Mouse (Mus musculus): ENCODE data around the gene Por. TPM values are rescaled to one million over a fixed set of nuclear protein-coding genes. Genes with fewer than 3 reads are reported as not detected.

The Por gene
- polyA plus RNA-seq, 1 experiment from 2014 or later, result 98.3 TPM

DNA sequence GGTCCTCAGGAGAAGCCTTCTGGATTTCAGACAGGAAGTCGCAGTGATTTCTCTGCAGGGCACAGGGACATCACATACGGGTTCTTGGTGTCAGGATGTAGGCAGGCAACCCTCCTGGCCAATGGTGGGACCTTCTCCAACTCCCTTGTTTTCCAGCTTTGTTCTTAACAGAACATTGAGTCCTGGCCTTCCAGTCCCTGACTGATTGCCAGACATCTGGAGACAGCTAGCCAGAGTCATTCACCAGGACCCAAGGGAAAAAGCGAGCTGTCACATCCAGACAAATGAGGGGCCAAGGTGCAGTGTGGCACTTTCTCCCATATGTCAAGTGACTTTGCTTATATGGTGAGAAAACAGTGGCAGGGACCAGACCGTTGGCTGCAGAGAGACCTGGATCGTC, 13.8 kb upstream of the Por start:
- POLR2A ChIA-PET, result no interaction called here
- TF ChIP-seq CTCF (IDR thresholded peaks at IDR 0.05), result no peak
- no peak for DNase-seq (ENCODE audit: low read depth, low spot score)
- CTCF ChIA-PET, result no interaction called here
- in situ Hi-C loops (cut with MboI; ENCODE audit: low pct_unique_long_range_greater_than_20kb), result no loop called here
- H3K27me3 ChIP-seq, result no peaks in the 10 kb centered on the region
- ATAC-seq, result no peak

DNA sequence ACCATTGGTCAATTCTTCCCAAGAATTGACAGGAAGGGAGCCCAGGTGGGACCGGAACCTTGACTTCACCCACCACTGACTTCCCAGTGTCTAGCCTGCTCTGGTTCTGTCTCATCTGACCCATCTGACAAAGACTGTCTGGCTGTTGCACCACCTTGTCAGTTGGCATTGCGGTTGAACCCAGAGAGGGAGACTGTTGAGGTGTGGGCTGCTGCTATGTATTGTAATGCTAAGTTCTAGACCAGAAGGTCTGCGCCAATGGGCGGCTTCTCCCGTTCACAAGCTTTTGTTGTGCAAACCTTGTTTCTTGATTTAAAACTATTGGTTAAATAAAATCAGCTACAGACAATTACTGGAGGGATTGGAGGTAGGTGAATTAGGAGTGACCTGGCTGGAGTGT, 12.7 kb upstream of the Por start:
- DNase-seq (ENCODE audit: low read depth, low spot score) (no peak), ATAC-seq (no peak)
- CTCF ChIA-PET, result interaction anchor here (1.3 kb wide), 1 partner anchor 13 kb away, joined by 3 read pairs; no protein-coding TSS in a partner anchor
- POLR2A ChIA-PET, result no interaction called here
- no peak for TF ChIP-seq CTCF (IDR thresholded peaks at IDR 0.05)
- in situ Hi-C loops (cut with MboI; ENCODE audit: low pct_unique_long_range_greater_than_20kb), result no loop called here
- no peaks in the 10 kb centered on the region for H3K27me3 ChIP-seq

DNA sequence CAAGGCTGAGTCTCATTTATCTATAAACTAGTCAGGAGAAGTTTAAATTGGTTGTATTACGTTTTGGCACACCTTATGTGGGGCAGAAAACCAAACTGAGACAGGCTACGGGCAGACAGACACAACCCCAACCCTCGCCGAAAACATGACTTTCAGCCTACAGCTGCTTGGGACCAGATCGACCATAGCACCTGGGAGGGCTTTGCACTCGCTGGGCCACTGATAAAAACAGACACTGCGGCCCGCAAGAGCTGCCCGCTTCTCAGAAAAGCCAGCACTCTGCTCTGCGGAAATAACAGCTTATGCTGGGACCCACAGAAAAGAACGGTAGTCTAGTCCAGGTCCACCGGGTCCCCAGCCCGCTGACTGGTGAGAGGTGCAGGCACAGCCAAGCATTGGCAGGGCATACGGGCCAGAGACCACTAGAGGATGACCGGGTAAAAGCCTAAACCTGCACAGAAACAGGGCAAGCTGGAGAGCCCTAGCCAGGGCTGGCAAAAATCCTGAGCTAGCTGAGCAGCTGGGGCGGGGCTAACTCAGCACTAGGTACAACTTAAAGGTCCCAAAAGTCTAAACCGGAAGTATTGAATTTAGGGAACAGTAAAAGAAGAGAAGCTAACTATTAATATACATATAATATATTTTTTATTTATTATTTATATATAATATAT, 12.0 kb upstream of the Por start:
- DNase-seq (ENCODE audit: low read depth, low spot score) (no peak), ATAC-seq (no peak)
- ChIA-PET POLR2A (no interaction called here), CTCF (interaction anchor here (1.3 kb wide), 1 partner anchor 14 kb away, joined by 3 read pairs; no protein-coding TSS in a partner anchor)
- TF ChIP-seq CTCF (IDR thresholded peaks at IDR 0.05), result no peak
- H3K27me3 ChIP-seq, result no peaks in the 10 kb centered on the region
- in situ Hi-C loops (cut with MboI; ENCODE audit: low pct_unique_long_range_greater_than_20kb), result no loop called here

DNA sequence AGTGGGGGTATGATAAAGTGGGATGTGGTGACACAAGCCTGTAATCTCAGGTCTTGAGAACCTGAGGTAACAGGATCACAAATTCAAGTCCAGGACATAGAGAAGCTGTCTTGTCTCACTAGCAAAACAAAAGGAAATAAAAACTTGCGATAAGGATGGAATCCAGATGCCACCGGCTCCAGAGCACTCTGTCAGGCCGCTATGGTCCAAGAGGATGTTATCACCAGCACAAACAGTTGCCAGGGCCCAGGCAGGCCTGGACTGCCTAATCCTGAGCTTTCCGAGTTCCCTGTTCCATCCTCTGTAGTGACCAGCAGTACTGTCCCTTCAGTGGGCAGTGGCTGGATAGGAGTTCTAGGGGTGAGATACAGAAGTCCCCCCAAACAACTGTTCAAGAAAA, 9.9 kb upstream of the Por start:
- DNase-seq (ENCODE audit: low read depth, low spot score), result no peak
- in situ Hi-C loops (cut with MboI; ENCODE audit: low pct_unique_long_range_greater_than_20kb), result no loop called here
- POLR2A ChIA-PET, result no interaction called here
- no peaks in the 10 kb centered on the region for H3K27me3 ChIP-seq
- CTCF ChIA-PET, result no interaction called here
- no peak for TF ChIP-seq CTCF (IDR thresholded peaks at IDR 0.05)
- no peak for ATAC-seq

DNA sequence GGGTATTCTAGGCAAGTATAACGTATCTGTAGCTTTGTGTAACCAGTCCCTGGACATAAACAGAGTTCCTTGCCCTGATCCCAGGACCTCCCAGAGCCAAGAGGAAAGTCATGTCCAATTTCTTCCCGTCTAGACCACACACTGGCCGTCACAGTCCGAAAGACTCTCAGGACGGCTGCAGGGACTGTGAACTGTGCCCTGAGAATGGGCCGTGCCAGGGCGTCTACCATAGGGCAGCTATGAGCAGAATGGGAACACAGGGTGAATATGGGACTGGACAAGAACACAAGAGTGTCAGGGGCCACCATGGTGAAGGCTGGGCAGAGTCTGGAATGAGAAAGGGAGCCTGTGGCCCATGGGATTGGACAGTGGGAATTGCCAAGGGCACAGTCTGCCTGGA, 9.3 kb upstream of the Por start:
- ATAC-seq, result no peak

DNA sequence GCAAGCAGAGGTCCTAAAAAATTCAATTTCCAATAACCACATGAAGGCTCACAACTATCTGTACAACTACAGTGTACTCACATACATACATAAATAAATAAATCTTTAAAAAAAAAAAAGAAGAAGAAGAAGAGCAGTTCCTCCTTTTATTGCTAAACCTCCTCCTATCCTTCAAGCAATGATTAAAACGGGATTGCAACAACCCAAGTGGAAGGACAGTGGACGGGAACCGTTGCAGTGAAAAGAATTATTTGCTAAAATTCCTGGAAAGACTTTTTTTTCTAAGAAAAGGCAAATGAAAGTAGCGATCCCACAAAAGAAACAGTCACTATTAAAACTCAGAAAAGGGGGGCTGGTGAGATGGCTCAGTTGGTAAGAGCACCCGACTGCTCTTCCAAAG, 2.9 kb upstream of the Por start:
- no peak for ATAC-seq

More for the DNA sequence above, 9.3 kb upstream of the Por start:
- CTCF ChIA-PET, result no interaction called here
- no peaks in the 10 kb centered on the region for H3K27me3 ChIP-seq
- POLR2A ChIA-PET, result no interaction called here
- no peak for TF ChIP-seq CTCF (IDR thresholded peaks at IDR 0.05)
- in situ Hi-C loops (cut with MboI; ENCODE audit: low pct_unique_long_range_greater_than_20kb), result no loop called here
- no peak for DNase-seq (ENCODE audit: low read depth, low spot score)

DNA sequence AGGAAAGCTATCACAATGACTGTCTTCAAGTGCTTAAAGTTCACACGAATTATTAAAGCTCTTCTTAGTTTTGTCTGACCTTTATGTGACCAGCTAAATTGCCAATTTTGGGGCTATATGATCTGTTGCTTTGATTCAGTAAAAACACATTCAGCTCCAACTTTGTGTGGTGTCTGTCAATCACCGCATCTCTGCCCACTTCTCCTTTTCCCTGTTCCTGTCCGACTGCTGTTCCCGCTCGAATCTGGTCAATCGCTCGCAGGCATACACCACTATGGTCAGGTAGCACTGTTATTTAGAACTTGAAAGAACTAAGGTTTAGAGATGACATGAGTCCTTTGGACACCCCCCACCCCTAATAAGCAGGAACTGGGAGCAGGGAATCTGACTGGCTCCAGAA, 1.8 kb upstream of the Por start:
- CTCF ChIA-PET, result no interaction called here

More for the DNA sequence above, 2.9 kb upstream of the Por start:
- in situ Hi-C loops (cut with MboI; ENCODE audit: low pct_unique_long_range_greater_than_20kb), result no loop called here
- H3K27me3 ChIP-seq, result no peaks in the 10 kb centered on the region
- POLR2A ChIA-PET, result interaction anchor here (0.9 kb wide), 1 partner anchor 18 kb away, joined by 3 read pairs; no protein-coding TSS in a partner anchor
- no peak for DNase-seq (ENCODE audit: low read depth, low spot score)
- TF ChIP-seq CTCF (IDR thresholded peaks at IDR 0.05), result no peak
- CTCF ChIA-PET, result no interaction called here

DNA sequence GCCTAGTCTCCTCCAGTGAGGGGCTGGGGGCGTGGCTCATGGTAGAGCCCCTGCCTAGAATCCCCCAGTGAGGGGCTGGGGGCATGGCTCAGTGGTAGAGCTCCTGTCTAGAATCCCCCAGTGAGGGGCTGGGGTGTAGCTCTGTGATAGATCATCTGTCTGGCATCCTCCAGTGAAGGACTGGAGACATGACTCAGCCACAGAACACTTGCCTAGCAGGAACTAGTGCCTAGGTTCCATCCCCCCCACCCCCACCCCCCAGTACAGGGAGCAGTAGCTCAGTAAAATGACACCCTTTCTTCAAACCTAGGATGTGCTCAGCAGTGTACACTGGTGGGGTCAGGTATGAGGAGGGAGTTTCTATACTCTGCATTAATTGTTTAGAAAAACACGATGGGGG, 1.0 kb downstream of the Por start:
- no peak for TF ChIP-seq CTCF (IDR thresholded peaks at IDR 0.05)
- CTCF ChIA-PET, result interaction anchor here (0.9 to 1.4 kb wide), 2 partner anchors 9 to 40 kb away, joined by 3 read pairs; no protein-coding TSS in a partner anchor
- DNase-seq (ENCODE audit: low read depth, low spot score) (no peak), ATAC-seq (no peak)
- in situ Hi-C loops (cut with MboI; ENCODE audit: low pct_unique_long_range_greater_than_20kb), result no loop called here
- POLR2A ChIA-PET, result no interaction called here
- H3K27me3 ChIP-seq, result no peaks in the 10 kb centered on the region

More for the DNA sequence above, 1.8 kb upstream of the Por start:
- in situ Hi-C loops (cut with MboI; ENCODE audit: low pct_unique_long_range_greater_than_20kb), result no loop called here
- DNase-seq (ENCODE audit: low read depth, low spot score) (no peak), ATAC-seq (no peak)
- TF ChIP-seq CTCF (IDR thresholded peaks at IDR 0.05), result no peak
- POLR2A ChIA-PET, result interaction anchor here (0.9 to 1.1 kb wide), 2 partner anchors 15 to 19 kb away, joined by 3 read pairs; no protein-coding TSS in a partner anchor
- H3K27me3 ChIP-seq, result no peaks in the 10 kb centered on the region

DNA sequence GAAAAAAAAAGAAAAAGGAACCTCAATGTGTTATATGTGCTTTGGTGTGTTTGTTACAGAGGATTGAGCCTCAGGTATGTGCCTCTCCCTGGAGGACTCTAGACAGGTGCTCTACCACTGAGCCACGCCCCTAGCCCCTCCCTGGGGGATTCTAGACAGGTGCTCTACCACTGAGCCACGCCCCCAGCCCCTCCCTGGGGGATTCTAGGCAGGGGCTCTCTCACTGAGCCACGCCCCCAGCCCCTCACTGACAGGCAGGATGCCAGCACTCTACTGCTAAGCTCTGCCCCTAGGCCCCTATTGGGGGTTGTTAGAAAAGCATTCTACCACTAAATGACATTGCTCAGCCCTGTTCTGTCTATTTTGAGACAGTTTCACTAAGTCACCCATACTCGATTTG, 2.7 kb downstream of the Por start:
- DNase-seq (ENCODE audit: low read depth, low spot score) (no peak), ATAC-seq (no peak)
- no peaks in the 10 kb centered on the region for H3K27me3 ChIP-seq
- TF ChIP-seq CTCF (IDR thresholded peaks at IDR 0.05), result no peak
- in situ Hi-C loops (cut with MboI; ENCODE audit: low pct_unique_long_range_greater_than_20kb), result no loop called here
- ChIA-PET POLR2A (no interaction called here), CTCF (no interaction called here)

DNA sequence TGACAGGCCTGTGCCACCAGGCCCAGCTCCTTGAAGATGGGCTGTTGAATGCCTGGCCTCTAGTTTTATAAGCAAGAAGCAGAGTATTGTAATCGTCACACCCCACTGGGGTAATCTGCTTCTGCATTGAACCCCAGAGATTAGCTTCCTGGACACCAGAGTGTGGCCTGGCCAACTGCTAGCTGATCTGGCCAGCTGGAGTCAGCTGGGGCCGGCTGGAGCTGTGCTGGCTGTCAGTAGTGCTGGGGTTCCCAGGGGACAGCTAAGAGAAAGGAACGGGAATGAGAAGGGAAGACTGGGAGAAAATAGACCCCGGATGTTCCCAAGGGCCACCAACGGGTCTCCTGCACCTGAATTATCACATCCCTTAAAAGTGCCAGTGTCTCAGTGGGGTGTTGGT, 3.1 kb downstream of the Por start:
- TF ChIP-seq CTCF (IDR thresholded peaks at IDR 0.05), result no peak
- DNase-seq (ENCODE audit: low read depth, low spot score), result no peak
- POLR2A ChIA-PET, result no interaction called here
- CTCF ChIA-PET, result no interaction called here
- H3K27me3 ChIP-seq, result no peaks in the 10 kb centered on the region
- no peak for ATAC-seq
- in situ Hi-C loops (cut with MboI; ENCODE audit: low pct_unique_long_range_greater_than_20kb), result no loop called here

DNA sequence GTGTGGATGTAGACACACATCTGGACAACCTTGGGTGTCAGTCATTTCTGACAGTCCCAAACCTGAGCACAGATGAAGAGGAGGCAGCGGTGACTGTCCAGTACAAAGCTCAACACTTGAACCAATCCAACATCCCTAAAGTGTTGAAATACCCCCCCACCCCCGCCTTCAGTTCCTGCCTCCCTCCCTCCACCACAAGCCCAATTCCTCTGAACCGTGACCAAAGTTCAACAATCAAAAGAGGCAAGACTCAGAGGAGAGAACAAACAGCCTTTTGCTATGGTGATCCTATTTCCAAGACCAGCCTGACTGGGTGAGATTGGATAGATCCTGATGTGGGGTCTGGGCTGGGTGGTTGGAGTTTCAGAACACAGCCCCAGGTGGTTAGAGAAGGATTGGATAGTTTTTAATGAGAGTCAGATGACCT, 4.5 kb downstream of the Por start:
- no peak for TF ChIP-seq CTCF (IDR thresholded peaks at IDR 0.05)
- CTCF ChIA-PET, result no interaction called here
- no peaks in the 10 kb centered on the region for H3K27me3 ChIP-seq
- in situ Hi-C loops (cut with MboI; ENCODE audit: low pct_unique_long_range_greater_than_20kb), result no loop called here
- DNase-seq (ENCODE audit: low read depth, low spot score), result no peak
- no peak for ATAC-seq
- POLR2A ChIA-PET, result no interaction called here

DNA sequence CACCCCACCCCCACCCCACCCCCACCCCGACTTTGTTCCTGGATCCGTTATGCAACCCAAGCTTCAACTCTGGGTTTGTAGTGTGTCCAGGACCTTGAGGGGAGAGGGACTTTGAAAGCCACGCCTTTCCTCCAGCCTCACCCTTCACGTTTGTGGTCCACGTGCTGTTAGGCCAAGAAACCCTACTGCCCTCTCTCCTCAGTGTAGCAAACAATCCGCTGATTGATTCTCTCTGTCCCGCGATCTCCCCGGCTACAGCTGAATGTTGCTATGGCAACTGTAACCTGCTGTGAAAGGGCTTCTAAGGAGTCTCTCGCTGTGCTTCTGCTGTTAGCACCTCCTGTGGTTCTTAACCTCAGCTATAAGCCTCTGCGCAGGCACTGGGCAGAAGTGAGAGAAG, 5.0 kb downstream of the Por start:
- no peak for TF ChIP-seq CTCF (IDR thresholded peaks at IDR 0.05)
- POLR2A ChIA-PET, result no interaction called here

More for the DNA sequence above, 5.0 kb downstream of the Por start:
- no peak for ATAC-seq
- in situ Hi-C loops (cut with MboI; ENCODE audit: low pct_unique_long_range_greater_than_20kb), result no loop called here
- no peak for DNase-seq (ENCODE audit: low read depth, low spot score)
- no peaks in the 10 kb centered on the region for H3K27me3 ChIP-seq
- CTCF ChIA-PET, result no interaction called here
